7 mouse cellular contexts compared by ENCODE assay signal in genomic region chr1:168283841-168284565, GRCm38 (mm10).
DNase-seq lines count a peak whose midpoint lies in the region; ATAC-seq and TF ChIP-seq lines count a peak whose summit lies in the region.

No protein-coding gene starts in this region.

- no peak for ATAC-seq in neural tube, embryonic 11.5 days (ENCODE audit: insufficient read depth, low FRiP score, low TSS enrichment)
- no peak for ATAC-seq in embryonic facial prominence, embryonic 12.5 days (ENCODE audit: insufficient number of reproducible peaks, insufficient read depth, low FRiP score, low TSS enrichment)
- ATAC-seq in hindbrain, embryonic 16.5 days = no peak
- ATAC-seq in stomach, postnatal 0 days (ENCODE audit: low FRiP score, low TSS enrichment) = peak; percentile 42; the same call in 1 of the 2 replicates
- no peak for ATAC-seq in liver, postnatal 0 days

- H3K9me3 ChIP-seq in neural tube, embryonic 11.5 days (ENCODE audit: control insufficient read depth, low read length) = no peaks in the 10 kb centered on the region
- no peaks in the 10 kb centered on the region for H3K9me3 ChIP-seq in embryonic facial prominence, embryonic 12.5 days
- H3K9me3 ChIP-seq in hindbrain, embryonic 16.5 days (ENCODE audit: control insufficient read depth, low read length) = no peaks in the 10 kb centered on the region
- H3K9me3 ChIP-seq in stomach, postnatal 0 days (ENCODE audit: control insufficient read depth, low read length) = no peaks in the 10 kb centered on the region
- H3K9me3 ChIP-seq in liver, postnatal 0 days (ENCODE audit: low read length) = no peaks in the 10 kb centered on the region

- H3K4me1 ChIP-seq in neural tube, embryonic 11.5 days (ENCODE audit: control insufficient read depth, insufficient read depth, low read length) = peaks cover 41% of the 10 kb centered on the region
- peaks cover 49% of the 10 kb centered on the region for H3K4me1 ChIP-seq in embryonic facial prominence, embryonic 12.5 days
- peaks cover 34% of the 10 kb centered on the region for H3K4me1 ChIP-seq in hindbrain, embryonic 16.5 days (ENCODE audit: control insufficient read depth, insufficient read depth, low read depth, low read length)
- no peaks in the 10 kb centered on the region; the same call in 1 of the 2 replicates for H3K4me1 ChIP-seq in stomach, postnatal 0 days (replicated peaks; ENCODE audit: control insufficient read depth, insufficient read depth)
- H3K4me1 ChIP-seq in liver, postnatal 0 days (ENCODE audit: insufficient read depth) = peaks cover 21% of the 10 kb centered on the region

- WGBS in neural tube, embryonic 11.5 days = 60% methylated on average over 15 of the region's 15 CpGs
- WGBS in embryonic facial prominence, embryonic 12.5 days = 32% methylated on average over 15 of the region's 15 CpGs
- WGBS in hindbrain, embryonic 16.5 days = 40% methylated on average over 15 of the region's 15 CpGs
- 50% methylated on average over 15 of the region's 15 CpGs for WGBS in stomach, postnatal 0 days
- WGBS in liver, postnatal 0 days (ENCODE audit: insufficient replicate concordance) = 50% methylated on average over 15 of the region's 15 CpGs

- H3K4me3 ChIP-seq in neural tube, embryonic 11.5 days (ENCODE audit: low read depth, low read length) = no peak overlapping the region
- no peak overlapping the region for H3K4me3 ChIP-seq in embryonic facial prominence, embryonic 12.5 days
- H3K4me3 ChIP-seq in hindbrain, embryonic 16.5 days (ENCODE audit: low read length) = no peak overlapping the region
- no peak overlapping the region for H3K4me3 ChIP-seq in stomach, postnatal 0 days (ENCODE audit: low read depth, low read length)
- H3K4me3 ChIP-seq in liver, postnatal 0 days (ENCODE audit: low read depth, low read length) = no peak overlapping the region

- TF ChIP-seq EP300 in stomach, postnatal 0 days (optimal IDR thresholded peaks at IDR 0.05) = no peak
- TF ChIP-seq EP300 in liver, postnatal 0 days (IDR thresholded peaks at IDR 0.05; ENCODE audit: low read depth) = no peak

- H3K27me3 ChIP-seq in neural tube, embryonic 11.5 days (ENCODE audit: control insufficient read depth, insufficient read depth, low read length) = no peaks in the 10 kb centered on the region
- H3K27me3 ChIP-seq in embryonic facial prominence, embryonic 12.5 days = no peaks in the 10 kb centered on the region
- H3K27me3 ChIP-seq in hindbrain, embryonic 16.5 days (replicated peaks; ENCODE audit: control insufficient read depth, insufficient read depth, low read length) = no peaks in the 10 kb centered on the region
- H3K27me3 ChIP-seq in stomach, postnatal 0 days (ENCODE audit: control insufficient read depth, insufficient read depth, low read length) = no peaks in the 10 kb centered on the region
- H3K27me3 ChIP-seq in liver, postnatal 0 days (ENCODE audit: insufficient read depth, low read length) = no peaks in the 10 kb centered on the region

- no peak overlapping the region for H3K9ac ChIP-seq in neural tube, embryonic 11.5 days (ENCODE audit: low read length)
- H3K9ac ChIP-seq in embryonic facial prominence, embryonic 12.5 days = no peak overlapping the region
- H3K9ac ChIP-seq in hindbrain, embryonic 16.5 days (ENCODE audit: low read depth, low read length) = peak overlapping the region; percentile 17; the same call in 1 of the 2 replicates
- no peak overlapping the region for H3K9ac ChIP-seq in stomach, postnatal 0 days (ENCODE audit: low read length)
- no peak overlapping the region for H3K9ac ChIP-seq in liver, postnatal 0 days (replicated peaks)

- H3K27ac ChIP-seq in neural tube, embryonic 11.5 days (ENCODE audit: low read depth, low read length) = no peak overlapping the region
- H3K27ac ChIP-seq in embryonic facial prominence, embryonic 12.5 days = 0 out of 2 replicates have a peak overlapping the region, but pooled peaks have one; percentile 43
- H3K27ac ChIP-seq in hindbrain, embryonic 16.5 days (ENCODE audit: low read depth, low read length) = peak overlapping the region; percentile 56; the same call in 1 of the 2 replicates
- H3K27ac ChIP-seq in stomach, postnatal 0 days (replicated peaks) = no peak overlapping the region
- H3K27ac ChIP-seq in liver, postnatal 0 days (ENCODE audit: low read depth) = no peak overlapping the region

- H3K4me2 ChIP-seq in neural tube, embryonic 11.5 days (ENCODE audit: low read depth) = no peak overlapping the region
- 0 out of 2 replicates have a peak overlapping the region, but pooled peaks have one; percentile 4 for H3K4me2 ChIP-seq in embryonic facial prominence, embryonic 12.5 days (replicated peaks)
- H3K4me2 ChIP-seq in hindbrain, embryonic 16.5 days (ENCODE audit: low read length) = no peak overlapping the region
- no peak overlapping the region for H3K4me2 ChIP-seq in stomach, postnatal 0 days (replicated peaks; ENCODE audit: low read depth)
- no peak overlapping the region for H3K4me2 ChIP-seq in liver, postnatal 0 days (ENCODE audit: low read depth, low read length)

- TF ChIP-seq CTCF in stomach, postnatal 0 days (IDR thresholded peaks at IDR 0.05; ENCODE audit: low read depth) = no peak
- TF ChIP-seq CTCF in liver, postnatal 0 days (IDR thresholded peaks at IDR 0.05; ENCODE audit: low read depth) = no peak

- DNase-seq in neural tube, embryonic 11.5 days (ENCODE audit: low spot score) = peak; percentile 21
- DNase-seq in neural tube, embryonic 10.5 days (ENCODE audit: extremely low spot score, low spot score) = no peak
- no peak for DNase-seq in stomach, postnatal 0 days (ENCODE audit: low spot score)
- DNase-seq in liver, postnatal 0 days = no peak
- no peak for DNase-seq in ovary, postnatal 10 days (ENCODE audit: low spot score)

- H3K36me3 ChIP-seq in neural tube, embryonic 11.5 days (ENCODE audit: control insufficient read depth, insufficient read depth, low read length) = no peaks in the 10 kb centered on the region
- no peaks in the 10 kb centered on the region for H3K36me3 ChIP-seq in embryonic facial prominence, embryonic 12.5 days
- H3K36me3 ChIP-seq in hindbrain, embryonic 16.5 days (ENCODE audit: control insufficient read depth, insufficient read depth, low read length) = no peaks in the 10 kb centered on the region
- no peaks in the 10 kb centered on the region for H3K36me3 ChIP-seq in stomach, postnatal 0 days (ENCODE audit: control insufficient read depth, insufficient read depth, low read length)
- H3K36me3 ChIP-seq in liver, postnatal 0 days (replicated peaks; ENCODE audit: insufficient read depth, low read length) = no peaks in the 10 kb centered on the region

Comparison
In these comparisons a context has a peak if more than half of its experiments do, and no peak if none do; other contexts are left out.
1. H3K27ac ChIP-seq: peak in embryonic facial prominence, embryonic 12.5 days (single experiment) and hindbrain, embryonic 16.5 days (single experiment); none in neural tube, embryonic 11.5 days (single experiment), stomach, postnatal 0 days (single experiment) and liver, postnatal 0 days (single experiment).